Mouse (Mus musculus) left cerebral cortex, postnatal 36 days (tissue): ENCODE measurements at regions not wholly inside any gene's neighbourhood (a gene's known extent, or its start where the extent isn't known, plus 50 kb on each side); places are given as distances from the start of the nearest gene placed in this dataset.

Experiments used
- DNase-seq, 2 experiments: peaks; one replicate each; pipeline ENCODE4 v3.0.0; 2021 to 2022; ENCODE audit warnings: low spot score in 2 of 2, mixed read lengths in 1 of 2
- intact Hi-C: fragments of 180-260 bp; cut with DNase I; formaldehyde crosslinking; loops from one replicate; pipeline ENCODE4 v1.15.1; 2025

DNA sequence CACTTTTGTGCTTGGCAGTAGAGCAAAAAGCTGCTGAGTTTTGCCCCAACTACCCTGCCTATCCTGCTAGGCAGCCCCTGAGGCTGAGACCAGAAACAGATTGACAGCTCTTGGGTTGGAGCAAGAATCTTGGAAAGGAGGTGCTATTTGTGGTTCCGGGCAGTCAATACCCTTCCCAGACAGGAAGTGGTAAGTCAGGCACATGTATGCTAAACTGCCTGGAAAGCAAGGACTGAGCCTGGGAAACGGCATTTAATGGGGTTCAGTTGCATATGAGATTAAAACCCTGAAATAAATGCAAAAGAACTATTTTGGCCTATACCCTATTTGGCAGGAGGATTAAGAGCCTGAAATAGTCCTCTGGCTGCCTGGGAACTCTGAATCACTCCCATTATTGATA lies 266.9 kb downstream of the Etaa1 start:
- intact Hi-C loops: no loop called here
- DNase-seq: no peak

- intact Hi-C loops: no loop called here
- no peak for DNase-seq
These were observed 259.5 kb downstream of the Etaa1 start for GRCm38 (mm10) chr11:17694145-17694544.

DNA sequence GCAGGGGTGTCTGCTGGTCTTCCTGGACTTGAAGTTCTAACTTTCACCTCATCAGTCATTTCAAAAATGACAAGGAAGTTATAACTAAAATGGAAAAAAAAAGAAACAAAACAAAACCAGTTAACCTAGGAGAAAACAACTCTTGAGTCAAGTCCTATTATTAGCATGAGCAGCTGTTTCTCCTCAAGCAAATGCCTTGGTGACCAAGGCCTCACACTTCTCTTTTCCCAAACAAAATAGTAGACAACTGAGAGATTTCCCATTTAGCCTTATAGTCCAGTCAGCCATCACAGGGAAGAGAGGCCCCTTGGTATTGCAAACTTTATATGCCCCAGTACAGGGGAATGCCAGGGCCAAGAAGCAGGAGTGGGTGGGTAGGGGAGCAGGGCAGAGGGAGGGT lies 244.9 kb downstream of the Etaa1 start:
- intact Hi-C loops: no loop called here

DNA sequence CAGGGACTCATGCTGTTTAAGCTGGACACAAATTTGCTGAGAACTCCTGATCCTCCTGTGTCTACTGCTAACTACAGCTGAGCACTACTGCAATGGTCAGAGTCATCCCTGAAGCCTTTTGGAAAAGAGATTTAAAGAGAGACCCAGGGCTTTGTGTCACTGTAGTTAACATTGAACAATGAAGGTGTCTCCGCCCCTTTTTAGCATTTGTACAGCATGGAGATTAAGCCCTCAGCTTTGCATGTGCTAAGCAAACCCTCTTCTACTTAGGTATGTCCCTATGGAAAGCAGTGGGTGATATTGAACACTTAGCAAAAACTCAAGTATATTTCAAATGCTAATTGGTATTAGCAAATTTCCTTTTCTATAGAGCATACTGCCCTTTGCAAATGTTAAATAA lies 231.6 kb downstream of the Etaa1 start:
- intact Hi-C loops: no loop called here
- no peak for DNase-seq

More for the DNA sequence above, 244.9 kb downstream of the Etaa1 start:
- no peak for DNase-seq

DNA sequence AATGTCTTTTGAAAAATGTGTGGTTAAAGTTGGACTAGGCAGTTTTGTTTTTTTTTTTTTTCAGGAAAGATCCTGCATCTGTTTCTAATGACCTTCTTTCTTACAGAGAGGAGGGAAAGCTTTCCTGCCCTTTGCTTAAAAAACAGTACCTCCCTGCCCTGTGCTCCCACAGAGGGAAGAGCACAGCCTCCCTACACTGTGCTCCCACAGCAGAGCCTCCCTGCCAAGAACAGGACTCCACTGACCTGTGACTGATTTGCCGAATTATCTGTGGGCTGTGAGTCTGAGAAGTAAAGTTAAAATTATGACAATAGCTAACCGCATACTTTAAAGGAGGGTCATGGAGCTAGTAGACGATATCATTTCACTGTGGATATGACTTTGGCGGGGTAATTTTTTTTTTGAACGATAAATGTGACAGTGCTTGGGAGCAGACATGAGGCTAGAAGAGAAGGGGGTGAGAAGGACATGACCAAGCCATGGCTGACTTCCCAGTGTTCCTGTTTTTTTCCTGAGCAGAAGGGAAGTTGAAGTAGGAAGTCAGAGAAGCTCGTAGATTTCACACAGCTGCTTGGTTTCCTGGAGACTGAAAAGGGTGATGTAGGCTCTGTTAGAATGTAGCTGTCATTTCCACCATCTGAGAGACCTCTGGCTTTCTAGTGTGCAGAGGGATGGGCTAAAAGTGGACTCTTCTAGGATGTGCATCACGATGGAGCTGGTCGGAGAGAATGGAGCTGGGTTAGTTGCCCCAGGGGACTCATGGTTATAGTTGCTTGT lies 226.2 kb downstream of the Etaa1 start:
- intact Hi-C loops: no loop called here
- DNase-seq: no peak

DNA sequence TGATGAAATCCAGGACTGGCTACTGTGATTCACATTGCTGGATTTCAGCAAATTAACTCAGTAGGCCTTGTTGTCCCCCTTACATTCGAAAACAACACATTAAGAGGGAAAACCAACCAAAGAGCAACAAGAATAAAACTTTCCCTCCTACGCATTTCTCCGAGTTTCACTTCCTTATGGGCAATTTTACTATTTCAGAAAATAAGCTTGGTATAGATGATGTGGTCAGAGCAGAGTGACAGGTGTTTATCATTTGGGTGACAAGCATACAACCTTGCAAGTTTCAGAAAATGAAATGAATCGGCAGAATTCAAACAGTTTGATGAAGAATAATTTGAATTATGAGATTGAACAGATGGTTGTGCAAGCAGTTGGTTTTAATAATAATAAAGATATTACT lies 220.6 kb downstream of the Etaa1 start:
- DNase-seq: no peak
- intact Hi-C loops: no loop called here

- DNase-seq: no peak
- intact Hi-C loops: no loop called here
These were observed 219.2 kb downstream of the Etaa1 start for GRCm38 (mm10) chr11:17734519-17734918.

DNA sequence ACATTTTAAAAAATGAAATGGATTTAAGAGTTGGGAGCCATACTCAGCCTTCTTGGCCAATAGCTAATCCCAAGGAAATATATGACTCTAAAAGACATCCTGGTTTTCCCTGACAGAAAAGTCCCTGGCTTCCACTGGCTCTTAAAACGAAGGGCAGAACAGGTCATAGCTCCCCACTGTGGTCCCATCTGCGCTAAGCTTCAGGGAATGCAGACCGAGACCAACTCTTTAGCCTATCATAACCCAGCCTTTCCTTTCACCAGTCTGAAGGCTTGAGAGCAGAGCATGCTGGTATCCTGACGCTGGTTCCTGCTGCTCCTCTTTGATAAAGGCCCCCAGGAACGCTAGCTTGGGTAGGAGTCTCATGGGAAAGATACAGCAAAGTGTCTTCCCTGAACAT lies 214.8 kb downstream of the Etaa1 start:
- no peak for DNase-seq
- intact Hi-C loops: no loop called here

- intact Hi-C loops: no loop called here
- no peak for DNase-seq
These were observed 209.9 kb downstream of the Etaa1 start for GRCm38 (mm10) chr11:17743821-17744220.

DNA sequence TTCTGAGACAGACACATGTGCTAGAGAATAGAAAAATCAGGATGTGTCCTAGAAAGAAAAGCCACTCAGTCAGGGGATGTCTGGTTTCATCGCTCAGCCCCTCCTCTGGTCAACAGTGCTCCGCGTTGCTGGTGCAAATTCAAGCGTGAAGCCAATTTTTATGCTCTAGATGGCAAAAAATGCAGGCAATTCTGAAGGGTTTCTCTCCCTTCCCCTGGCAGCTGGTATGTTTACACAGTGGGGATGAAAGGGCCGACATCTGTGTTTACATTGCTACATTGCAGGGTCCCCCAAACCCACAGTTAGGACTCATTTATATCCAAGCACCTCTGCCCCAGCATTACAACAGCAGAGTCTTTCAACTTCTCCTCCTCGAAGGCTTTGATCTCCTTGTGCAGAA lies 203.3 kb downstream of the Etaa1 start:
- intact Hi-C loops: no loop called here
- no peak for DNase-seq

DNA sequence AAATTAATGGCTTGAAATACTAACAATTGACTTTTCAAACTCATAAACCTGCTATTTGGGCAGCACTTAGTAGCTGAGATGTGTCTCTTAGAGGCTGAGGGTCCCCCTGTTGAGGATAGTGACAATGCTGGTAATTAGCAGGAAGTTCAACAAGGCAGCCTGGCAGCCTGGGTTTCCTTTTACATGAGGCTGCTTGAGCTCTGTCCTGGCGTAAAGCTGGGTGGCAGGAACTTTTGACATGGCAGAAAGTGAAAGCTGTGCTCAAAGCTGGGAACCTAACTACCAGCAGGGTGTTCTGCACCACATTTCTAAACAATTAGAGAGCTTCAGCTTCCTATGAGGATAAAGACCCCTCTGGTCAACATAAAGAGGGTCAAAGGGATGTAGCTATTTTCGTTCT lies 194.5 kb downstream of the Etaa1 start:
- DNase-seq: no peak
- intact Hi-C loops: no loop called here

GRCm38 (mm10) chr11:17763411-17763810 lies 190.3 kb downstream of the Etaa1 start:
- DNase-seq: no peak
- intact Hi-C loops: no loop called here

- intact Hi-C loops: no loop called here
- DNase-seq: no peak
These were observed 189.5 kb downstream of the Etaa1 start for GRCm38 (mm10) chr11:17764146-17764545.

DNA sequence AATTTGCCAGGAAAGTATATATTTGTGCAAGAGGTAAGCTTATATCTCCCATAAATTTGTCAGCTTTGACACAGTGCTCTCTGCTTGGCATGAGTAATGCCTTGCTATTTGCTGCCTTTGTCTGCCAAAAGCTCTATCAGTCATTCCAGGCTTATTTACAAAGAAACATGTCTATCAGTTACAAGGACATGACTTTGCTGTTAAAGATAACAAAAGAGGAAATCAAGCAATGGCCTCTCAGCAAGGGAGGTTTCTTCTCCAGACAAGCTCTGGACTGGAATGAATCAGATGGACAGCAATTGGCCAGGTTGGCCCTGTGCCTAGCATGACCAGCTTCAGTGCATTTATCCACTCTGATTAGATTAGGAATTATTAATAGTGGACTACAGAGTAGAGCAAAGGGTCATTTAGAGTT lies 185.3 kb downstream of the Etaa1 start:
- DNase-seq: no peak
- intact Hi-C loops: no loop called here

GRCm38 (mm10) chr11:17768837-17769466 lies 184.7 kb downstream of the Etaa1 start:
- DNase-seq: no peak
- intact Hi-C loops: no loop called here

DNA sequence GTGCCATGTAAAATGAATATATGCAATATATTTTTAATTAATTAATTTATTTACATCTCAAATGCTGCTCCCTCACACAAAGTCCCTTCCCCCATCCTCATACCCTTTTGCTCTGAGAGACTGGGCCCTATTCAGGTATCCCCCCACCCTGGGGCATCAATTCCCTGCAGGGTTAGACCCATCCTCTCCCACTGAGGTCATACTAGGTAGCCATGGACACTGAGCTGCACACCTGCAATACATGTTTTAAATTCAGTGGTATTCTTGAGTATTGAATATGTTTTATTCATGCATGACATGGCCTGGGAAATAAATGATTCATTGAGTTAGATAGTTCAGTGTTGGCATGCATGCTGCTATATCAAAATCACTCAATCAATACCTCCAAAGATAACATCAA lies 156.0 kb downstream of the Etaa1 start:
- intact Hi-C loops: no loop called here
- DNase-seq: no peak

DNA sequence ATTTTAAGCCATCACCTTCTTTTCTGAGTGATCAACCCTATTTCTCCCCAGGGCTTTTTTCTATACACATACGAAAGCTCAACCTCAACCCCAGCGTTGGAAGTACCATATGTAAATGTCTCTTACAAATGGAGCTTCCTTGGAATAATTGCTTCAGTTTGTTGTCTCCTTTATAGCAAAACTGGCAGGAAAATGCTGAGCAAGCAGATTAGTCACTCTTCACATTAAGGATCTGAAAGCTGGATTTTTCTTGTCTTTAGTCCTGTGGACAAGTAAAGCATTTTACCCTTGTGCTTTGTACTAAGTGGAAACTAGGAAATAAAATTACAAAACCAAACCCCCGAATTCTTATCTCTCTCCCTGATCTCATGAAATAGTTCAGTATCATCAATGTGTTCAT lies 145.8 kb downstream of the Etaa1 start:
- intact Hi-C loops: no loop called here
- no peak for DNase-seq

- no peak for DNase-seq
- intact Hi-C loops: no loop called here
These were observed 141.7 kb downstream of the Etaa1 start for GRCm38 (mm10) chr11:17811829-17812559.

- intact Hi-C loops: no loop called here
- DNase-seq: no peak
These were observed 111.0 kb downstream of the Etaa1 start for GRCm38 (mm10) chr11:17842642-17843041.

GRCm38 (mm10) chr11:17852405-17852804 lies 101.3 kb downstream of the Etaa1 start:
- intact Hi-C loops: loop anchor here (10.0 kb wide), 1 partner anchor 1172 kb away; no protein-coding TSS in a partner anchor
- DNase-seq: peak in 1 of 2 experiments; percentile 5
